Mouse (Mus musculus): ENCODE data around the gene Loxl3. TPM values are rescaled to one million over a fixed set of nuclear protein-coding genes. Genes with fewer than 3 reads are reported as not detected.

Loxl3 gene
- total RNA-seq, 2 experiments from 2014 or later = 1.6 to 1.8 TPM

DNA sequence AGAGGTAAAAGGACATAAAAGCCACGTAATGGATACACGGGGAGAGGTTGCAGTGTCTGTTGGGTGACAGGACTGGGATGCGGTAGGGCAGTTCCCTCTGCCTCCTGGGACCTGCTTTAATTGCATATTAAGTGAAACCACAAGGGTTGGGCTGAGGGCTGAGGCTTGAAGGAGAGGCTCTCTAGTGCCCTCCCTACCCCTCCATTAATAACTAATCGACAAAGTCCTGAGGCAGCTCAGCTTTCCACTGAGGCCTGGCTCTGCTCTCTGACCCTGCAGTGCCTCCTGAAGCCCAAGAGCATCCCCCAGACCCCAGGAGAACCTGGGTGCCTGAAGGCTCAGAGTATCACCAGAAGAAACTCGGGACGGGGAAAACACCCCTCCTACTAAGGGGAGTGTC, 50.5 kb downstream of the Loxl3 start:
- DNase-seq (ENCODE audit: low spot score in 2 of 2) = no peak

DNA sequence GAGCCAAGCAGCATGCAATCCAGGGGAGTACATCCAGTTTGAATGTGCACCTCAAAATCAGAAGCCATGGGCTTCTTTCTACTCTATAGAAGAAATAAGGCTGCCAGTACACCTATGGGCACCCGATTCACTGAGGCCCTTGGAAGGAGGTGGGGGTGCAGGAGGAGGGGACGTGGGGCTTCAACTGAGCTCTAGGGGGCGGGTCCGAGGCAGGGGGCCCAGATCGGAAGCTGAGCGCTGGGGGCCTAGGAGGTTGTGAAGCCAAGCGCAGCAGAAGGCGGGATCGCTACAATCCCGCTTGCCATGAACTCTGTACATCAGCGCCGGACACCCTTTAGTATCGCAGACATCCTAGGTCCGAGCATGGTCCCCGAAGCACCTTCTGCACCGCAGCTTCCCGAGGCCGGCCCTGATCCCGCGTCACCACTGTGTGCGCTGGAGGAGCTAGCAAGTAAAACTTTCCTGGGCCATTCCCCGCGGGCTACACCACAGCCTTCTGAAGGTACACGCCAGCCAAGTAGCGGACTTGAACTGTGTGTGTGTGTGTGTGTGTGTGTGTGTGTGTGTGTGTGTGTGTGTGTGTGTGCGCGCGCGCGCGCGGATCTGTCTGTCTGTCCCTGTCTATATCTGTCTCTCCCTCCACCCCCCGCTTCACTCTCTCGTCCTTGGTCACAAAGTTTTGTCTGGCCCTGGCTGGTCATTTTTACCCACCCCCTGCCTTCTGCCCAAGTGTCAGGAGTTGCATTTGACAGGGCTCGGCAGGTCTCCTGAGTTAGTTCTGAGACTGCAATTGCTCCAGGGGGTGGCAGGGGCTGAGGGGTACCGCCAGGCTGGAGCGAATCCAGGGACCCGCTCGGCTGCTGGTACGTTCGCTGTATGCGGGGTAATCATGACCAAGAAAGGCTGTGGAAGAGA, 52.4 kb downstream of the Loxl3 start, which contains the start of gene Lbx2:
Lbx2 (plus strand) TSS at position 247 of the 915 bp plus-strand sequence.
- peak in 1 of 2 experiments; percentile 48 for DNase-seq (ENCODE audit: low spot score in 2 of 2)

DNA sequence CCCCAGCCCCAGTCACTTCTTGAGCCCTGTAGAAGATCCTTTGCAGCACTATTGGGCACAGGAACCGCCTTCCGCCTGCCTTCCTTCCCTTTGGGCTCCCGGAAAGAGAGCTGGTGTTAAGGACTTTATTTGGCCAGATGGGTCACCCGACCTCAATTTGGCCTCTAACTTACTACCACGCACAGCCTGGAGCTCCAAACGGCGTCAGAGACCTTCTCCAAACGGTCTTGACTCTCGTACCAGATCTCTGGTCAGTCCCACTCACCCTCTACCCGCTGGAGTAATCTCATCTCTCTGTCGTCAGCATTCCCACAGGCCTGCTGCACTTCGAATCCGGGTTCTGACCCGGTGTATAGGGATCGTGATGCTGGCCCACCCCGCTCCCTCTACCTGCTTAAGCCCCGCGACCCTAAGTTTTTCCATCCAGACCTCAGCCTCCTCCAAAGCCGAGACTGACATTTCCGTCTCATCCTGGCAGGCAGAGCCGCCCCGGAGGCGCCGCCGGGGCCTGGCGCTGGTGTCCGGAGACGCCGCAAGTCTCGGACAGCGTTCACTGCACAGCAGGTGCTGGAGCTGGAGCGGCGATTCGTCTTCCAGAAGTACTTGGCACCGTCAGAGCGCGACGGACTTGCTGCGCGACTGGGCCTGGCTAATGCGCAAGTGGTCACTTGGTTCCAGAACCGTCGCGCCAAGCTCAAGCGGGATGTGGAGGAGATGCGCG, 53.4 kb downstream of the Loxl3 start:
- peak; percentile 55 to 62 for DNase-seq (ENCODE audit: low spot score in 2 of 2)

- no peak for DNase-seq (ENCODE audit: low spot score in 2 of 2)
Measured at GRCm38 (mm10) chr6:83087926-83088260, 53.9 kb downstream of the Loxl3 start.

DNA sequence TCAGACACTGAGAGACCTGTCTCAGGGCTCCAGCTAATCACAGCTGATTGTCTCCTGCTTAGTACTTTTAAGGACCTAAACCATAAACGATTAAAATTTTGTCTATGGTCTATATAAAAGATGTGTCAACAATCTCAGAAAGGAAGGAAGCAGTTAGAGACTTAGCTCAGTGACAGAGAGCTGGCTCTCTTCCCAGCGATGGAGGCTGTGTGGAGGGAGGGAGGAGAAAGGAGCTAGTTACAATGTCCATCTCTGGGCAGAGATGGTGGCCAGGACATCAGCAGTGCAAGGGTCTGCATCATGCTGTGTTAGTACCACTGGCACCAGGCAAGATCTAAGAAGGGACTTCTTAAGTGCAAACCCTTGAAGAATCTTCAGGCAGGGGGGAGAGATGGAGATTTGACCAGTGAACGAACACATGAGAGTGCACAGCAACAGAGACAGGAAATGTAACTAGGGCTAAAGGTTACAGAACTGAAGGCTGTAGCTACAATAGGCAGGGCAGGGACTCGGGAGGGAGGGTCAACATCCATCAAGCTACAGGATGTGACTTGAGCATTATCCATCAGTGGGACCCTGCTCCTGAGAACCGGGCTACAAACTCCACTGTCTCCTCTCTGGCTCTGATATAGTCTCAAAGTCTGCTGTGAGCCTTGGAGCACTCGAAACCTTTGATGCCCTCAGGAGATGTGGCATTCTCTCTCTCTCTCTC, 58.6 kb downstream of the Loxl3 start:
- DNase-seq (ENCODE audit: low spot score in 2 of 2) = no peak

DNA sequence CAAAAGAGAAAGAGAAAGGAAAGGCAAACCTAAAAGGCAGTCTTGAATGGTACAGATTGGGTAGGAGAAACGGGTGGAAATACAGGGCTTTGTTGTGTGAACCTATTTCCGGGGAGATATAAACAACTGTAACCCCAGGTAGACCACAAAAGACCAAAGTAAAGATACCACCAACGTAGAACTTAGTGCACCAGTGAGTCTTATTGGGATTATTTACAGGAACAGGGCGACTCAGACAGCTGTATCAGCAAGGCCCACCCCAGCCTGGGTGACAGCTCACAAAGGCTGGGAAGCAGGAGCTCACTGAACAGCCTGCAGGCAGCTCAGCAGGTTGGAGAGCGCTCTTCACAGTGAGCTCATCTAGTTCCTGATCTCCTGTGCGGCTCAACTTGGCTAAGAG, 62.0 kb downstream of the Loxl3 start:
- DNase-seq (ENCODE audit: low spot score in 2 of 2) = no peak

- DNase-seq (ENCODE audit: low spot score in 2 of 2) = peak in 1 of 2 experiments; percentile 43
Measured at GRCm38 (mm10) chr6:83098411-83098810, 64.4 kb downstream of the Loxl3 start.

GRCm38 (mm10) chr6:83101316-83101687, 67.3 kb downstream of the Loxl3 start, which contains the start of the genes Ccdc142 and Gm42688:
TSS of gene Ccdc142 (plus strand) at chr6:83101601.
TSS of gene Gm42688 (plus strand) at chr6:83101617.
- peak; percentile 81 for DNase-seq (ENCODE audit: low spot score in 2 of 2)

DNA sequence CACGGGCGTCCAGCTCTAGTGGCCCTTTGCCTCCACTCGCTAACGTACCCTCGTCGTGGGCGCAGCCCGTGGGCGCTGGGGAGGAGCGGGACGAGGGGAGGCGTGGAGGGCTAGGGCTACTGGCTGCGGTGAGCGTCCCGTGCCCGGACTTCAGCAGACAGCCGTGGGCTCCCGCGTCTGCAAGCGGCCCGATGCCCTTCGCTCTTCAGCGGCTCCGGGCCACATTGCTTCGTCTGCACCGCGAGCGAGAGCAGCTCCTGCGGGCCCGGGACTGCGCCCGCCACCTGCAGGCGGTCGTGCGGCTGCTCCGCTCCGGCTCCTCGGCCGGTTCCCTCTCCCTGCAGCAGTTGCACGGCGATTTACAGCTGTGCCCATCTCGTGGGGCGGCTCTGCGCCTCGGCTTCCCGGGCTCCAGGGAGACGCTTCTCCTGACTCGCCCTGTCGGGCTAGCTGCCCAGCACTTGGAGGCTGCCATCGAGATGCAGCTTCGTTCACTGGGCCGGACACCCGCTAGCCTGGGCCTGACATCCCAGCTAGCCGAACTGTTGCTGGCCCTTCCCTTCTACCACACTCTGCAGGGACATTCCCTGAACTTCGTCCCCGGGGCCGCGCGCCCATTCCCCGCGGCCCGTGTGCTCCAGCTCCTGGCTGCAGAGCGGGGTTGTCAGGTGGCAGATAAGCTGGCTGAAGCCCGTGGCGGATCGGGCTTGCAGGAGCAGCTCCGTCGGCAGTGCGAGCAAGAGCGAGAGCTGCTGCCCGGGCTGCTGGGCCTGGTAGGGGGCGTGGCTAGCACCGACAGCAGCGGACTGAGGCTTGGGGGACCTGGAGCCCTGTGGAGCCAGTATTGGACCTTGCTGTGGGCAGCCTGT, 67.9 kb downstream of the Loxl3 start:
- peak; percentile 66 for DNase-seq (ENCODE audit: low spot score in 2 of 2)

Small RNA genes lying within 50 kb of the gene (microRNA-seq; reads per million reads assigned to microRNA genes)
- gene Mir3470a (ENCODE audit: borderline number of aligned reads in 2 of 2) (0 reads per million in 2 experiments), gene Mir7040 (ENCODE audit: borderline number of aligned reads in 2 of 2) (0 to 0.61 reads per million in 2 experiments)

Other genes with a start within 250 kb of the Loxl3 start
- under 1 TPM; 0.74 to 0.76 TPM for gene Sema4f, start 94.4 kb upstream of the Loxl3 start, total RNA-seq (2021)
- gene M1ap, start 87.3 kb upstream of the Loxl3 start, total RNA-seq (2021) = not detected
- gene Dok1, start 702 bp upstream of the Loxl3 start, total RNA-seq (2021) = 1 to 10 TPM; 7.0 to 7.2 TPM
- 100 to 1,000 TPM; 175 to 219 TPM for gene Aup1, start 20.3 kb downstream of the Loxl3 start, total RNA-seq (2021)
- 10 to 100 TPM; 44.0 to 55.2 TPM for gene Htra2, start 21.1 kb downstream of the Loxl3 start, total RNA-seq (2021)
- 1 to 10 TPM; 2.2 to 3.3 TPM for gene Dqx1, start 23.7 kb downstream of the Loxl3 start, total RNA-seq (2021)
- 10 to 100 TPM in 1 of 2 experiments, 1 to 10 TPM in 1; 6.0 to 12.8 TPM for gene Tlx2, start 36.1 kb downstream of the Loxl3 start, total RNA-seq (2021)
- gene Pcgf1, start 43.7 kb downstream of the Loxl3 start, total RNA-seq (2021) = 10 to 100 TPM; 36.4 to 39.3 TPM
- gene Lbx2, start 52.2 kb downstream of the Loxl3 start, total RNA-seq (2021) = 1 to 10 TPM; 5.0 to 7.6 TPM
- 1 to 10 TPM; 4.4 to 5.8 TPM for gene Ccdc142, start 67.4 kb downstream of the Loxl3 start, total RNA-seq (2021)
- gene Gm42688, start 67.4 kb downstream of the Loxl3 start, total RNA-seq (2021) = 1 to 10 TPM; 4.0 to 5.1 TPM
- 100 to 1,000 TPM in 1 of 2 experiments, 10 to 100 TPM in 1; 99.5 to 107 TPM for gene Mrpl53, start 74.9 kb downstream of the Loxl3 start, total RNA-seq (2021)
- 10 to 100 TPM; 38.2 to 57.2 TPM for gene Mogs, start 81.3 kb downstream of the Loxl3 start, total RNA-seq (2021)
- 10 to 100 TPM; 84.3 to 89.0 TPM for gene Wbp1, start 87.4 kb downstream of the Loxl3 start, total RNA-seq (2021)
- gene Ino80b, start 91.3 kb downstream of the Loxl3 start, total RNA-seq (2021) = 10 to 100 TPM; 20.1 to 20.7 TPM
- gene Rtkn, start 101.3 kb downstream of the Loxl3 start, total RNA-seq (2021) = 1 to 10 TPM; 4.7 to 6.6 TPM
- gene Wdr54, start 122.2 kb downstream of the Loxl3 start, total RNA-seq (2021) = 1 to 10 TPM; 1.9 to 3.6 TPM
- 1 to 10 TPM; 1.1 to 1.4 TPM for gene 1700003E16Rik, start 122.2 kb downstream of the Loxl3 start, total RNA-seq (2021)
- gene Dctn1, start 131.7 kb downstream of the Loxl3 start, total RNA-seq (2021) = 100 to 1,000 TPM; 111 to 138 TPM
- gene Slc4a5, start 185.7 kb downstream of the Loxl3 start, total RNA-seq (2021) = under 1 TPM in 1 of 2 experiments, not detected in 1; 0.07 TPM

Measured in adrenal gland, adult 18-20 months (tissue).